Mouse (Mus musculus) hindbrain, embryonic 11.5 days (tissue): ENCODE measurements at regions not wholly inside any gene's neighbourhood (a gene's known extent, or its start where the extent isn't known, plus 50 kb on each side); places are given as distances from the start of the nearest gene placed in this dataset.
A peak's percentile ranks its signal among the peaks of the same experiment; 100 is the strongest.

Experiments used
- ATAC-seq: fragments of 200-750 bp; cut with Nextera tagmentation; 2 replicates; pipeline ENCODE4 v1.8.0; 2017; ENCODE audit warnings: mild to moderate bottlenecking, moderate TSS enrichment, moderate library complexity; ENCODE audit not compliant: low FRiP score
- DNase-seq: peaks from one replicate; pipeline ENCODE4 v3.0.0-alpha.2; 2015; ENCODE audit warnings: low spot score
- H3K27ac ChIP-seq: fragments of 300-500 bp; sonication (generic); 2 replicates; pipeline ENCODE4 v1.5.1; 2014; ENCODE audit warnings: mild to moderate bottlenecking, low read depth, low read length
- H3K27me3 ChIP-seq: fragments of 300-500 bp; sonication (generic); 2 replicates; pipeline ENCODE4 v1.6.1; 2014; ENCODE audit warnings: mild to moderate bottlenecking, low read length, moderate library complexity, mixed read lengths; ENCODE audit not compliant: control insufficient read depth, insufficient read depth
- H3K36me3 ChIP-seq: fragments of 300-500 bp; sonication (generic); 2 replicates; pipeline ENCODE4 v1.6.1; 2014; ENCODE audit warnings: mild to moderate bottlenecking, low read length, moderate library complexity, mixed read lengths; ENCODE audit not compliant: control insufficient read depth, insufficient read depth
- H3K4me1 ChIP-seq: fragments of 300-500 bp; sonication (generic); replicated peaks from 2 replicates; pipeline ENCODE4 v1.6.1; 2014; ENCODE audit warnings: low read length, mixed read lengths; ENCODE audit not compliant: control insufficient read depth, insufficient read depth
- H3K4me2 ChIP-seq: fragments of 300-500 bp; sonication (generic); replicated peaks from 2 replicates; pipeline ENCODE4 v1.6.1; 2014; ENCODE audit warnings: mild to moderate bottlenecking, low read depth, low read length
- H3K4me3 ChIP-seq: fragments of 300-500 bp; sonication (generic); 2 replicates; pipeline ENCODE4 v1.5.1; 2014; ENCODE audit warnings: low read depth, low read length
- H3K9ac ChIP-seq: fragments of 300-500 bp; sonication (generic); 2 replicates; pipeline ENCODE4 v1.6.1; 2014; ENCODE audit warnings: low read depth, low read length
- H3K9me3 ChIP-seq: fragments of 300-500 bp; sonication (generic); 2 replicates; pipeline ENCODE4 v1.6.1; 2016; ENCODE audit warnings: low read length; ENCODE audit not compliant: control insufficient read depth
- WGBS: fragments of 180-500 bp; shearing (Covaris S2); extraction: QIAGEN DNeasy Blood & Tissue Kit; methylation state at CpG from one replicate; pipeline ENCODE4 v1.1.7; 2014; 5-methylcytosine and 5-hydroxymethylcytosine counted together

GRCm38 (mm10) chr10:91249681-91250195 lies 68.6 kb upstream of the Tmpo start:
- Histone ChIP-seq H3K9ac (no peak overlapping the region), H3K36me3 (no peaks in the 10 kb centered on the region), H3K27ac (no peak overlapping the region), H3K27me3 (no peaks in the 10 kb centered on the region), H3K4me2 (no peak overlapping the region), H3K9me3 (no peaks in the 10 kb centered on the region), H3K4me1 (no peaks in the 10 kb centered on the region), H3K4me3 (no peak overlapping the region)
- 64% methylated on average over 18 of the region's 18 CpGs for WGBS
- DNase-seq (no peak), ATAC-seq (no peak)

- H3K9me3 ChIP-seq = no peaks in the 10 kb centered on the region
- no peak for DNase-seq
These were observed 63.2 kb upstream of the Tmpo start for GRCm38 (mm10) chr10:91244297-91244696.

GRCm38 (mm10) chr10:91242491-91243046 lies 61.5 kb upstream of the Tmpo start:
- no peaks in the 10 kb centered on the region for H3K4me1 ChIP-seq
- H3K36me3 ChIP-seq = no peaks in the 10 kb centered on the region
- H3K9me3 ChIP-seq = no peaks in the 10 kb centered on the region
- no peak for ATAC-seq
- no peak for DNase-seq
- no peak overlapping the region for H3K27ac ChIP-seq
- H3K4me3 ChIP-seq = no peak overlapping the region
- no peaks in the 10 kb centered on the region for H3K27me3 ChIP-seq
- 68% methylated on average over 5 of the region's 5 CpGs for WGBS
- H3K4me2 ChIP-seq = no peak overlapping the region
- no peak overlapping the region for H3K9ac ChIP-seq

More at GRCm38 (mm10) chr10:91244297-91244696, 63.2 kb upstream of the Tmpo start:
- Histone ChIP-seq H3K4me2 (no peak overlapping the region), H3K9ac (no peak overlapping the region), H3K4me3 (no peak overlapping the region), H3K36me3 (no peaks in the 10 kb centered on the region), H3K4me1 (no peaks in the 10 kb centered on the region), H3K27ac (no peak overlapping the region), H3K27me3 (no peaks in the 10 kb centered on the region)
- no peak for ATAC-seq
- WGBS = 89% methylated on average over 3 of the region's 3 CpGs

GRCm38 (mm10) chr10:91241611-91242005 lies 60.5 kb upstream of the Tmpo start:
- no peak overlapping the region for H3K4me2 ChIP-seq
- no peak overlapping the region for H3K4me3 ChIP-seq
- H3K9ac ChIP-seq = no peak overlapping the region
- no peak for DNase-seq
- no peaks in the 10 kb centered on the region for H3K36me3 ChIP-seq
- H3K9me3 ChIP-seq = no peaks in the 10 kb centered on the region
- H3K27ac ChIP-seq = no peak overlapping the region
- no peaks in the 10 kb centered on the region for H3K27me3 ChIP-seq
- peak; percentile 54; the same call in 1 of the 2 replicates for ATAC-seq
- 35% methylated on average over 7 of the region's 7 CpGs for WGBS
- H3K4me1 ChIP-seq = no peaks in the 10 kb centered on the region

- no peaks in the 10 kb centered on the region for H3K36me3 ChIP-seq
- no peaks in the 10 kb centered on the region for H3K9me3 ChIP-seq
- H3K9ac ChIP-seq = no peak overlapping the region
- no peaks in the 10 kb centered on the region for H3K27me3 ChIP-seq
- WGBS = 50% methylated on average over 10 of the region's 10 CpGs
- no peak overlapping the region for H3K4me2 ChIP-seq
- H3K4me1 ChIP-seq = no peaks in the 10 kb centered on the region
- H3K27ac ChIP-seq = no peak overlapping the region
- ATAC-seq = peak; percentile 40; the same call in 1 of the 2 replicates
- no peak overlapping the region for H3K4me3 ChIP-seq
- DNase-seq = peak; percentile 46
These were observed 59.9 kb upstream of the Tmpo start for GRCm38 (mm10) chr10:91240856-91241610.

GRCm38 (mm10) chr10:91240320-91240719 lies 59.2 kb upstream of the Tmpo start:
- DNase-seq (no peak), ATAC-seq (no peak)
- Histone ChIP-seq H3K36me3 (no peaks in the 10 kb centered on the region), H3K4me3 (no peak overlapping the region), H3K9me3 (no peaks in the 10 kb centered on the region), H3K27ac (no peak overlapping the region), H3K9ac (no peak overlapping the region), H3K4me1 (no peaks in the 10 kb centered on the region), H3K4me2 (no peak overlapping the region), H3K27me3 (no peaks in the 10 kb centered on the region)
- 71% methylated on average over 7 of the region's 7 CpGs for WGBS

- ATAC-seq (no peak), DNase-seq (peak; percentile 41)
- Histone ChIP-seq H3K4me3 (no peak overlapping the region), H3K4me1 (no peaks in the 10 kb centered on the region), H3K9me3 (no peaks in the 10 kb centered on the region), H3K27me3 (no peaks in the 10 kb centered on the region), H3K9ac (no peak overlapping the region), H3K27ac (no peak overlapping the region), H3K4me2 (no peak overlapping the region), H3K36me3 (no peaks in the 10 kb centered on the region)
- WGBS = 34% methylated on average over 7 of the region's 7 CpGs
These were observed 55.7 kb upstream of the Tmpo start for GRCm38 (mm10) chr10:91236844-91237243.

GRCm38 (mm10) chr10:91234709-91235108 lies 53.6 kb upstream of the Tmpo start:
- no peaks in the 10 kb centered on the region for H3K9me3 ChIP-seq
- H3K27me3 ChIP-seq = no peaks in the 10 kb centered on the region
- no peak for DNase-seq
- WGBS = 86% methylated on average over 3 of the region's 3 CpGs
- H3K4me3 ChIP-seq = no peak overlapping the region
- no peak overlapping the region for H3K9ac ChIP-seq
- no peak overlapping the region for H3K4me2 ChIP-seq
- no peaks in the 10 kb centered on the region for H3K36me3 ChIP-seq
- H3K4me1 ChIP-seq = no peaks in the 10 kb centered on the region; the same call in 1 of the 2 replicates
- no peak for ATAC-seq
- no peak overlapping the region for H3K27ac ChIP-seq
